Mouse (Mus musculus) embryo, embryonic 11 days (tissue): ENCODE measurements around the gene 3110082I17Rik.

Experiments used
- DNase-seq: peaks from one replicate; pipeline ENCODE4 v3.0.0-alpha.2; 2015

3110082I17Rik gene

DNA sequence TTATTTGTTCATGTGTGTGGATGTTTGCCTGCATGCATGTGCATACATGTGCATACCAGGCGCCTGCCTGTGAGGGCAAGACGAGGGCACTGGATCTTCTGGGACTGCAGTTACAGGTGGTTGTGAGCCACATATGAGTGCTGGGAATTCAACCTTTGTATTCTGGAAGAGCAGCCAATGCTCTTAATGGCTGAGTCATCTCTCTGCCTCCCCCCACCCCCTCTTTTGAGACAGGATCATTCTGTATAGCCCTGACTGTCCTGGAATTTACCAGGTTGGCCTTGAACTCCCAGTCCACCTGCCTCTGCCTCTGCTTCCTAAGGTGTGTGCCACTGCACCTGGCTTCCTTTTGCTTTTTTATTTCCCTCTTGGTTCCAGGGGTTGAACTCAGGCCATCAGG, 85.5 kb downstream of the 3110082I17Rik start:
- no peak for DNase-seq

DNA sequence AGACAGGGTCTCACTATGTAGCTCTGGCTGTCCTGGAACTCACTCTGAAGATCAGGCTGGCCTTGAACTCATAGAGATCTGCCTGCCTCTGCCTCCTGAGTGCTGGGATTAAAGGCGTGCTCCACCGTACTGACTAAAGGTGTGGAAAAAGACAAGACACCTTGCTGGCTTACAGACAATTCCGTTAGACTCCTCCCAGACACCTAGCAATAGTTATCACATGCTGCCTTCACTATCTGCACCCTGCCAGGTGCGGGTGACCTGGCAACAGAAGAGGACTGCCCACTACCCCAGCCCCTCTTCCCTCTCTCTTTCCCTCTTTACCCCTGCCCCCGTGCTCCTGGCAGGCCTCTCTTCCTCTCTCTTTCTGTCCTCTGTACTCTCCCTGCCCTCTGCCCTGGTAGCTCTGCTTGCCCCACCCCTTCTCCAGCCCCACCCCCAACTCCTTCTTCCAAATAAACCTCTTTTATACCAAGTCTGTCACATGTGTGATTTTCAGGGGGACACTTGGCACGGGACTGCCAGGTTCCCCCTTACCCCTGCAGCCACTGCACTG, 86.4 kb downstream of the 3110082I17Rik start:
- DNase-seq: no peak

DNA sequence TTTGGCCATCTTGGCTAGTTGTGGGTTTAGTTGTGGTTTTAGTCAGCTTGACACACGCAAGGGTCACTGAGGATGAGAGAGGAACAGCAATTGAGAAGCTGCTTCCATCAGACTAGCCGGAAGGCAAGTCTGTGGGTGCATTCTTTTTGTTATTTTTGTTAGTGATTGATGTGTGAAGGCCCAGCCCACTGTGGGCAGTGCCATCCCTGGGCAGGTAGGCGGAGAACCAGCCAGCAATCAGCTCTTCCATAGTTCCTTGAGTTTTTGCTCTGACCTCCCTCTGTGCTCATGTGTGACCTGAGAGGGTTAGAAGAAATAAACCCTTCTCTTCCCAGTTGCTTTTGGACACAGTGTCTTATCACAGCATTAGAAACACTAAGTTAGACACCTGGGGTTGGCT, 87.2 kb downstream of the 3110082I17Rik start:
- DNase-seq: no peak

DNA sequence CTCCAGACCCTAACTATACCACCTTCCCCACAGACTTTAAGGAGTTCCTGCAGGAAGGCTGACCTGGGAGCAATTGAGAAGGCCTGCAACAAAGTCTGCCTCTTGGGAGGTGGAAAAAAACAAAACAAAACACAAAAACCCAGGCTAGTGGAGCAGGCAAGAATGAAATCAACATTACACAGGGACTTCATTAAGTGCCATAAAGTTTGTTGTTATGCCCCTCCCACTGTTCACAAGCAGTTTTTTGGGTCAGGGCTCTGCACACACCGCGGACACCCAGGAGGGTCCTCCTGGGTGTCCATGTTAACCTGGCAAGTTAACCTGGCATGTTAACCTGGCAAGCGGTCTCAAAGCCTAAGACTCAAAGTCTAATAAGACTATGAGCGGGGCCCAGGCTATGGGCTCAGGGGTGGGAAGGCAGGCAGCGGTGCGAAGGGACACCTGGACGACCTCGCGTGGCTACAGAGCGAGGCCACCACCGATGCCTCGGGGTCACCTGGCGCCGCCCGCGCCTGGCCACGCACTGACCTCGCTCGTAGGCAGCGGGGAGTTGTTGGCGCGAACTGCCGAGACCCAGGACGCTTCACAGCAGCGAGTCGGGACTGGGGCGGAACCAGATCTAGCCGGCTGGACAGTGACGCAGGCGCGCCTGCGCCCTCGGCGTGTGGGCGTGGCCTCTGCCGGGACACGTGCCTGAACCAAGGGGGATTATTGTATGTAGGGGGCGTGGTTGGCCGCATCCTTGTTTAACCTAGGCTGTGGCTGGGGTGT, 88.5 kb downstream of the 3110082I17Rik start:
- DNase-seq: peak; percentile 95

DNA sequence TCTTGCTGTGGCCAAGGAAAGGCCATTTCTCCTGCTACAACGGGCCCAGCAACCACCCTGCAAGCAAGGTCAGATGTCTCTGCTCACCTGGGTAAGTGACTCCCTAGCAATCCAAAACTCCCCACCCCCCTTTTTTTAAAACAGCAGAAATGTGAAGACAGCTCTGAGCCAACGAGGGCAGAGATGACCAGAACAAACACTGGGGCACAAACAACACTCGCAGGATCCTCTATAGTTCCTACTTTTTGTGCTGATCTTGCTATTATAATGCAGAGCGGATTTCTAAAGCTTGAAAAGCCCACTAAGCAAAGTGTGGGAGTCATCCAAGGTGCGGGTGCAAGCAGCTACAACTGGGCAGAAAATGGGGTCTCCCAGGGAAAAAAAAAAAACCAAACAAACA, 89.2 kb downstream of the 3110082I17Rik start:
- DNase-seq: no peak

GRCm38 (mm10) chr5:139370336-139370735, 90.0 kb downstream of the 3110082I17Rik start:
- DNase-seq: no peak

DNA sequence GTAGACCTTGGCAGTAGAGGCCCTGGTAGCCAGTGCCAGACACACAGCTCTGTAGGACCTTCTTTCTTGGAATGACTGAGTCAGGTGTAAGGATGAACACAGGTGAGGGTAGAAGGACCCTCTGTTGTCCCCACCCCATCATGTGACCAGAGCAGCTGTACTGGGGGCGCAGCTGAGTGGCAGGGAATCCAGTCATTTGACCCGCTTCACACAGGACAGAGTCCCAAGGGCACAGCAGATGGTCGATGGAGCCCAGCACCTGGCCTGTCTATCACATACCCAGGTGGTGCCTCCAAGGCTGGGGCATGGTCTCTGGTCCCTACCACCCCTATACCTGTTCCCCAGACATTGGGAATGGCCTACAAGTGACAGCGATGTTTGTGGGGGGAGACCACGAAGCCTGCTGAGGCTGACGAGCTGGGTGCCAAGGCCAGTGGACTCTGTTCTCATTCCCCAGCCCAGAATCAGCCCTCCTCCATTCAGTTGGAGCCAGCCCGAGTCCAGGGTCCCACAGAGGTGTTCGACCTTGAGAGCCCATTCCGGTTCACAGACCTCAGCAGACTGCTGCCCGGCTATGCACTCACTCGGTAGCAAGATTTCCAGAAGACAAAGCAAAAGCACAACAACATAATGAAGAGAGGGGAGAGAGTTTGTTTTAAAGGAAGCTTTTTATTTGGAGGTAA, 91.5 kb downstream of the 3110082I17Rik start:
- DNase-seq: no peak

- no peak for DNase-seq
Observed at GRCm38 (mm10) chr5:139367884-139368458, 92.4 kb downstream of the 3110082I17Rik start.

- no peak for DNase-seq
Observed at GRCm38 (mm10) chr5:139366484-139366883, 93.8 kb downstream of the 3110082I17Rik start.

DNA sequence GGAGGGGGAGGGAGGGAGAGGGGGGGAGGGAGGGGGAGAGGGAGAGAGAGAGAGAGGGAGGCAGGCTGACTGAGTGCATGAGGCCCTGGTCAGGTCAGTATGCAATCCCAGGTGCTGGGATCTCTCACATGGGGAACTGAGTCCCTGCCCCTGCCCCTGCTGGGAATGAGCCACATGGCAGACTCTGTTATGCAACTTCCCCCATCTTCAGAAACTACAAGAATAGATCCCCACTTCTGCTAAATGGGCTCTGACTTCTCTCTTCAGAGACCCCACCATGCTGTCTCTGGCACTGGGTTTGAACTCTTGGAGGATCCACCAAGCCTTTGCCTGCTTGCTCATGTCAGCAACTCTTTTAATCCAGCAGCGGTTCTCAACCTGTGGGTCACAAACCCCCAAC, 94.5 kb downstream of the 3110082I17Rik start:
- DNase-seq: no peak

DNA sequence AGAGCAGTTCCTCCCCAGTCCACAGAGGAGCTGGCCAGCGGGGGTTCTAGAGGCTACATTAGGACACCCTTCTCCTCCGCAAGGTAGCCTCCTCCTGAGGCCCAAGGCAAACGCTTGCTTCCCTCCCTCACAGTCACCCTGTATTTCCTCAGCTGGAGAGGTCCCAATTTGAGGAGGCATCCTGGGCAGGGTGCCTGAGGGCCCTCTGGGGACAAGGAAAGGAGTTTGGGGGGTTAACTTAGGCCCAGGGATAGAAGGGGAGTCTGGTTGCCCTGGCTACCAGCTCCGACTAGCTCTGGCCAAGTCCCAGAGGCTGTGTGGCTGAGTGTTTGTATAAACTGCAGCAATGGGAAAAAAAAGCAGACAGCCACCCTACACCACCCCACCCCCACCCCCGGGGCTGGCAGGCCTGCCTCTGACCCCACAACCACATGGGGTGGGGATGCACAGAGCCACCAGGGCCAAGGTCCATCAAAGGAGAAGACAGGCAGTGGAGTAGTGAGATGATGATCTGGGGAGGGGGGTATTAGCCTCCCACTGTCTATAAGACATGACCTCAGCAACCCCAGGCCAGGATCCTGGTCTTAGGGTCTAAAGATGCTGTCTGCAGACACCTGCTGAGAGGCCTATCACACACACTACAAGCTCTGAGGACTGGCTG, 95.3 kb downstream of the 3110082I17Rik start:
- no peak for DNase-seq

GRCm38 (mm10) chr5:139364260-139364910, 95.9 kb downstream of the 3110082I17Rik start:
- DNase-seq: peak; percentile 84

DNA sequence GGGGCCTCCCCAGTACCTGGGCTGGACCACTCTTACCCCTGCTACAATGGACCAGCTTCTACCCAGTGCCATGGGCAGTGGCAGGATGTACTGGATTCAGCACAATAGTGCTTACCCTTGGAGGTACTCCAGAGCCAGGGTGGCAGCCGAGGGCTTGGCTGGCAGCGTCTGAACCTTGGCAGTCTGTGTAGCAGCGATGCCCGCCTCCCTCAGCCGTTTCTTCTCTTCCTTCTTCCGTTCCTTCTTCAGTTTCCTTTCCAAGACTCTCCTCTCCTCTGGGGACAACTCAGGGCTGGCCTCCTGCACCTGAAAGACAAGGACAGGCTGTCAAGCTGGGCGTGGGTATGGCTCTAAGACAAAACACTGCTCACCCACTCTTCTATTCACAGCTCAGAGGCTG, 96.5 kb downstream of the 3110082I17Rik start:
- no peak for DNase-seq

- DNase-seq: no peak
Observed at GRCm38 (mm10) chr5:139359244-139359643, 101.1 kb downstream of the 3110082I17Rik start.

- peak; percentile 50 for DNase-seq
Observed at GRCm38 (mm10) chr5:139358653-139359052, 101.7 kb downstream of the 3110082I17Rik start.

- DNase-seq: peak; percentile 74
Observed at GRCm38 (mm10) chr5:139355235-139355772, 105.0 kb downstream of the 3110082I17Rik start.

DNA sequence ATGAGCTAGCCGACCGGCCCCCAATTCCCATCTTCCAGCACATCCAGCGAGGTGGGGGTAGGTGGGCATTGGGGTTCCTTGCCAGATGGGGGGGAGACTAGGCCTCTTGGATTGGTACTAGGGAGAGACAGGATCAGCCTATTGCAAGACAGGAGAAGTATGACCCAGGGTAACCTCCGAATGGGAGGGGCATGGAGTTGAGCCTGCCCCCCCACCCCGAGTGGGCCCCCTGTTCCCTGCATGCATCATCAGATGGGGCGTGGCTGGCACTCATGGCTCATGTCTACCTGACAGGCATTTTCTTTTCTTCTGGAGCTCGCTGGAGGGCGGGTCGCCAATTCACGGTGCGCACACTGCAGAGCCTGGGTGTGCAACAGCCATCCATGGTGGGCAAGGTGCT, 106.4 kb downstream of the 3110082I17Rik start:
- DNase-seq: no peak

DNA sequence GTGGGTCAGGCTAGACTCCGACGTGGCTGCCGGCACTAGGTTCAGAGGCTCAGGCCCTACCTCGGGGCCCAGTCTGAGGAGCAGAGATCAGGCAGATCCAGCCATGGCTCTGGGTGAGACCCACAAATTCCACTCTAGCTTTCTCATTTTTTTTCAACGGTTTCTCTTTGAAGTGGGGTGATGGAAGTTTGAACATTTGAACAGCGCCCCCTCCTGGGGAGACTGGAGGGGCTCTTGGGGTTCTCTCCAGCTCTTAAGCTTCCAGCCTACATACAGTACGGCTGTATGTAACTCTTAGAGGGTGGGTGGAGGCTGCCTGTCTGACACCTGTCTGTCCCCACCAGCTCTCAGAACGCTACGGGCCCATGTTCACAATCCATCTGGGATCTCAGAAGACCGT, 106.8 kb downstream of the 3110082I17Rik start:
- no peak for DNase-seq

GRCm38 (mm10) chr5:139352317-139352716, 108.0 kb downstream of the 3110082I17Rik start, which contains the start of gene Cyp2w1:
Cyp2w1 (plus strand) TSS chr5:139352617.
- no peak for DNase-seq

DNA sequence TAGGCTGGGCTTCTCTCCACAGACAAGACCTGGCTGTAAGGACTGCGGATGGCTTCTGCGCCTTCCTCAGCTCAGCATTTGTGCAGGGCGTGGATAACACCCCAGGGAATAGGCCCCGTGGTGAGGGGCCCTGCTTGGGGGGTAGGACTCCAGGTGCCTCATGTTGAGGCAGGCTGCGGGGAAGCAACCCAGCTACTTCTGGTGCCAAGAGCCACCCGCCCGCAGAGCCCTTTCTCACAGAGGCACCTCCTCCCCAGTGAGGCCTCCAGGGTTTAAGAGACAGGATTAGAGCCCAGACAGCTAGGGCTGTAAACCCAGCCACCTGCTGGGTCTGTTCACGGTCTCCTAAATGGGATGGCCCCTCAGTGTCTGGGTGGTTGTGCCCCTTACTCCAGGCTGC, 108.7 kb downstream of the 3110082I17Rik start:
- DNase-seq: no peak

DNA sequence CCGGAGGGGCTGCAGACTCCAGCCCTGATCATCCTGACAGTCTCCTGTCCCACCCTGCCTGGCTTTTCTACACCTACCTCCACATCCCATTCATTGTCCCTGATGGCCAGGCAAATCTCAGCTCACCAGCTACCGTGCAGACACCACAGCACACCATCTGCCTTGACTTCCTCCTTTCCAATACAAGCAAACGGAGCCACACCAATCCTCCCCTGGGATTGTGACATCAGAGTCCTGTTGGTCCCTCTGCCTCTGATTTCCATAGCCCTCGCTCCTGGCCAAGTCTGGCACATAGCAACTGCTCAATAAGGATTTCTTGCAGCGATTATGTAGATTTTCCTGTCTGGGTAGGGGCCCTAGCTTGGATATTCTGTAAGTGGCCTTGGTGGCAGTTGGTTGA, 109.2 kb downstream of the 3110082I17Rik start, which contains the start of gene Cox19:
TSS of gene Cox19 (minus strand) at position 285 of the 400 bp plus-strand sequence.
- DNase-seq: no peak

- no peak for DNase-seq
Observed at GRCm38 (mm10) chr5:139349713-139350112, 110.6 kb downstream of the 3110082I17Rik start.
